Mouse (Mus musculus): Measurements from ENCODE around the gene Fth1. TPM values are rescaled to one million over a fixed set of nuclear protein-coding genes. Genes with fewer than 3 reads are reported as not detected.

Gene Fth1
- total RNA-seq, 4 experiments from 2014 or later, result 2,773 to 3,210 (median 2,950) TPM

- peak; percentile 57 for DNase-seq (ENCODE audit: low spot score)
These were observed 42.3 kb downstream of the Fth1 start for GRCm38 (mm10) chr19:10022414-10023303.

GRCm38 (mm10) chr19:10023304-10023758, 42.9 kb downstream of the Fth1 start:
- DNase-seq (ENCODE audit: low spot score), result no peak

- peak; percentile 38 for DNase-seq (ENCODE audit: low spot score)
These were observed 44.9 kb downstream of the Fth1 start for GRCm38 (mm10) chr19:10025169-10025875.

- DNase-seq (ENCODE audit: low spot score), result no peak
These were observed 49.3 kb downstream of the Fth1 start for GRCm38 (mm10) chr19:10029746-10030145.

DNA sequence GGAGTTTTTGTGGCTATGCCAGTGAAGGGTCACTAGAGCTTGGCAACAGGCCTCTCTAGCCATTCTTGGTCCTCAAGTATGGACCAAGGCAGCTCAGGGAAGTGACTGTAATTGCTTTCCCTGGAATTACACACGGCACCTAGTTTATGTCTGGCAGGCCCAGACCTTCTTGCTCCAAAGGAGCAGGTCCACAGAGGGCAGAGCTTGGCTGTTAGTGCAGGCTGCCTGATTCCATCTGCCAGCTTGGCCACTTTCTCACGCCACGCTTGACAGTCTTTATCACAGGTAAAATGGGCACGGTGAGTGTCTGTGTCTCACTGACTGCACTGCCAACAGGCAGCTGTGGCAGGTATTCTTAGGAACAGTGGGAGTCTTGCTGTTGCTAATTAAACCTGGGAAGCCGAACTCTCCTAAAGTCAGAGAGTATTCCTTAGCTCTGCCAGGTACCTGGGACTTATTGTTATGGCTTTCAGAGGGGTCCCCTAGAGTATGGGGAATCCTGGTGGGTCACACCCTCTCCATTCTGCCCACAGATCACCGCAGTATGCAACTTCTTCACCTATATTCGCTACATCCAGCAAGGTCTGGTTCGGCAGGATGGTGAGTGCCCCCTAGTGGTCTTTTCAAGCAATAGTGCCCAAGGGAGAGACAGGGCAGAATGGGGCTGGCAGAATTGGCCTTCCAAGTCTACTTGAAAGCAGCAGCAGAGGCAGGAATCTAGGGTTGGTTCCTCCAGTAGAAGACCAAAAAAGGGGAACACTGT, 53.0 kb downstream of the Fth1 start:
- no peak for DNase-seq (ENCODE audit: low spot score)

- no peak for DNase-seq (ENCODE audit: low spot score)
These were observed 54.0 kb downstream of the Fth1 start for GRCm38 (mm10) chr19:10034356-10034755.

Other genes starting within 250 kb of the Fth1 start
- gene Scgb2a2, start 133.0 kb upstream of the Fth1 start, total RNA-seq (2022), result not detected
- 1 to 10 TPM; 5.0 to 7.0 (median 5.1) TPM for gene Incenp, start 81.0 kb upstream of the Fth1 start, total RNA-seq (2022)
- under 1 TPM in 2 of 4 experiments, not detected in 2; 0.14 to 0.65 TPM for gene Best1, start 21.0 kb downstream of the Fth1 start, total RNA-seq (2022)
- 1 to 10 TPM; 6.3 to 8.1 (median 7.5) TPM for gene Rab3il1, start 21.1 kb downstream of the Fth1 start, total RNA-seq (2022)
- gene Fads3, start 61.0 kb downstream of the Fth1 start, total RNA-seq (2022), result 10 to 100 TPM; 34.9 to 43.8 (median 37.4) TPM
- gene Fads2, start 121.1 kb downstream of the Fth1 start, total RNA-seq (2022), result 1 to 10 TPM; 4.6 to 6.0 (median 5.1) TPM
- gene Fads1, start 202.3 kb downstream of the Fth1 start, total RNA-seq (2022), result 10 to 100 TPM; 19.6 to 26.2 (median 23.4) TPM
- 100 to 1,000 TPM; 163 to 218 (median 190) TPM for gene Tmem258, start 223.4 kb downstream of the Fth1 start, total RNA-seq (2022)
- 1 to 10 TPM; 3.5 to 5.3 (median 4.9) TPM for gene Fen1, start 223.6 kb downstream of the Fth1 start, total RNA-seq (2022)